Mouse (Mus musculus) brain, embryonic 14.5 days (tissue): ENCODE measurements at regions not wholly inside any gene's neighbourhood (a gene's known extent, or its start where the extent isn't known, plus 50 kb on each side); places are given as distances from the start of the nearest gene placed in this dataset.

Experiments
- CTCF ChIP-seq: fragments of 200-500 bp; IDR thresholded peaks from 2 replicates; pipeline ENCODE4 v1.5.1; 2012; ENCODE audit warnings: inconsistent platforms, mild to moderate bottlenecking, moderate library complexity, borderline replicate concordance; ENCODE audit not compliant: insufficient read depth, insufficient read length; ENCODE audit errors: extremely low read depth
- POLR2A ChIP-seq: fragments of 200-500 bp; IDR thresholded peaks from 2 replicates; pipeline ENCODE4 v1.6.1; 2012; ENCODE audit warnings: mild to moderate bottlenecking, inconsistent platforms, borderline replicate concordance; ENCODE audit not compliant: poor library complexity, insufficient read depth, insufficient read length, severe bottlenecking; ENCODE audit errors: extremely low read depth

DNA sequence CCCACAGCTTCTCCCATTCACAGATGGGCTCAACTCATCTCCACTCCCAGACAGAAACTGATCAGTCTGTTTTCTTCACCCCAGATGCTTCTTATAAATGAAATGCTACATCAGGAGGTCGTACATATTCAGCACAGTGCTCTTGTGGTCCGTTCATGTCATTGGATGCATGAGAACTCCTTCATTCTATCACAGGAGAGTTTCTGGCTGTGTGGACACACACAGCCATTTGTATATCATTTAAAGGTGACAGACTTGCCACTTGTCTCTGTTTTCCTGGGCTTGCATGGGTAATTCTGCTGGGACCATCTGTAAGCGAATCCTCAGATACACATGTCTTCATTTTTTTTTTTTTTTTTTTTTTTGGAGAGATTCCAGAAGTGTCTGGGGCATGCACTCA, 85.7 kb downstream of the 4930426L09Rik start:
- TF ChIP-seq CTCF = no peak
- TF ChIP-seq POLR2A = no peak
